Mouse (Mus musculus) R1 (cell line): ENCODE results near the gene Tsku.

Experiments used
- DNase-seq: peaks from one replicate; pipeline ENCODE4 v3.0.0-alpha.2; 2018; ENCODE audit warnings: low read depth, low spot score

The Tsku gene

GRCm38 (mm10) chr7:98328311-98328710 is 32.8 kb downstream of the Tsku start:
- DNase-seq, result no peak

GRCm38 (mm10) chr7:98326051-98326450 is 35.1 kb downstream of the Tsku start:
- DNase-seq, result no peak

GRCm38 (mm10) chr7:98324228-98324627 is 36.9 kb downstream of the Tsku start:
- no peak for DNase-seq

DNA sequence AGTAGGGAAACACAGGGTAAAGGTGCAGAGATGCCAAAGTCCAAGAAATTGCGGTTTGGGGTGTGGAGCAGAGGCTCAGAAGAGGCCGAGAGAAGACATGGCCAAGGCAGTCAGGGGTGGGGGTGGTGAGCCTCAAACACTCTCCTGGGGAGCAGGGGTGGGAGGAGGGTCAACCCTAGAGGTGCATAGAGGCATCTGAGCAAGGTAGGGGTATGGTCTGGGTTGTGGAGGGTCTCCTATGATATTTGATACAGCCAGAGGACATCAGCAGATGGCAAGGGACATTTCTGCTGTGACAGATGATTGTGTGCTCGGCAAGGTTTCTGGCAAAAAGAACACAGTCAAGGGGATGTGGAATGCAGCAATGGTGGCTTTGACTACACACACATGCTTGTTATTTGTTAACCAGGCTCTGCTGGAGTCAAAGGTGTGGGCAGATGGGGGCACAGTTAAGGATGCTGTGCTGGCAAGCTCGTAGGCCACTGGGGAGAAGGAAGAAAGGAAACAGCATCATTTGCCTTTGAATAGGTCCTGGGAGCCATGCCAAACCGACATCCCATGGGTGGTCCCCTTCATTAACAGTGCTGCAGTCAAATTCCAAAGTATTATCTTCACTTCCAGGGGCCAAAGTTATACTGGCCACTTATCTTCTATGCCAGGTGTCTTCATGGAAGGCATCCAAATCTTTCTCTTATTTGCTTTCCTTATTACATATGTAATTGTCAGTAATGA is 37.7 kb downstream of the Tsku start:
- no peak for DNase-seq

GRCm38 (mm10) chr7:98322415-98322814 is 38.7 kb downstream of the Tsku start:
- no peak for DNase-seq

DNA sequence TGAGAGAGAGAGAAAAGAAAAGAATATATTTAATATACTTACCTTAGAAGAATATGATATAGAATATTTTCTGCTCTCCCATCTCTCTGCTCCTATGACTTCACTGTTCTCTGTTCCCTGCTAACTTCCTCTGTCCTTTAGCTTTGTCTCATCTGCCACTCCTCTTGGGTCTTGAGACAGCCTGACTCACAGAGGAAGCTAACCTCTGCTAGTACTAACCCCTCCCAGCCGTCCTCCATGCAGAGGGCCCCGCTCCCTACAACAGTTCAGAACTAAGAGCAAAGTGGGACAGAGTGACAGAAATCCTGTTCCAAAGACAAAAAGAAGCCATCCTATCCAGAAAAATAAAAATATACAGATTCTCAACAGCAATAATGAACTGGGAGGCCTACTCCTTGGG is 40.0 kb downstream of the Tsku start, which contains the start of gene Acer3:
Acer3 (minus strand) TSS at position 126 of the 400 bp plus-strand sequence.
- no peak for DNase-seq

DNA sequence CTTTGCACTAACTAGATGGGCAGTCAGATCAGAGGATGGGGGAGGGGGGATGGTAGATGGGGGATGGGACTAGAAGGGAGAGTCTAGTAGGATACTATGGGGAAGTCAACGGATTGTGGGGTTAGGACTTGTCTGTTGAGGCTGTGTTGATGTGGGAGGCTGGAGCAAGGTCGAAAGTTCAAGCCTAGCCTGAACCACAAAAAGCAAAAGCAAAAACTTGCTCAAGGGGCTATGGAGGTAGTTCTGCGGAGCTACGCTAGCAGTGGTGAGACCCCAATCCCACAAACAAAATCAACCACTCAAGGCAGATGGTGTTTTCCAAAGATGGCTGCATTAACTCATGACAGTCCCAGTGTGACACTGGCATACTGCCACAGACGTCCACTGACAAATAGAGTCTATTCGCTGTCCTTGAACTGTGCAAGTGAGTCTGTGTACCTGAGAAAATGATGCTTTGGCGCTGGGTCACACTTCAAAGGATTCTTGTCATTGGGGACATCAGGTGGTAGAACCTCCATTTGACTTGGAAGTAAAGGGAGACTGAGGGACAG is 41.0 kb downstream of the Tsku start:
- DNase-seq, result no peak

DNA sequence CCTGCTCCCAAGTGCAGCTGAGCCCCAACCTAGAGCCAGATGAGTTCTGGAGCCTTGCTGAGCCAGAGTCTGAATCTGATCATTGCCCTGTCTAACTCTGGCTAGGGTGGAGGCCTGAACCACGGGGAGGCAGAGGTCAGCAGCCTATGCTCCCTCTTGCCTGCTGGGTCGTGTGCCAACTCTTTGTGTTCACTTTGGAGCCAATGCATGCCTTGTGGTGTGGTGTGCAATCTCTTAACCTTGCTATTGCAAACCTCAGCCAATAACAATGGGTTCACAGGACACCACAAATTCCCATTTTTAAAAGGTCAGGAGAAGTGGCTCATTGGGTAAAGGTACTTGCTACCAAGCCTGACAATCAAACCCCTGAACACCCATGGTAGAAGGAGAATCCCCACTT is 44.6 kb downstream of the Tsku start:
- no peak for DNase-seq

GRCm38 (mm10) chr7:98315087-98315486 is 46.0 kb downstream of the Tsku start:
- no peak for DNase-seq

DNA sequence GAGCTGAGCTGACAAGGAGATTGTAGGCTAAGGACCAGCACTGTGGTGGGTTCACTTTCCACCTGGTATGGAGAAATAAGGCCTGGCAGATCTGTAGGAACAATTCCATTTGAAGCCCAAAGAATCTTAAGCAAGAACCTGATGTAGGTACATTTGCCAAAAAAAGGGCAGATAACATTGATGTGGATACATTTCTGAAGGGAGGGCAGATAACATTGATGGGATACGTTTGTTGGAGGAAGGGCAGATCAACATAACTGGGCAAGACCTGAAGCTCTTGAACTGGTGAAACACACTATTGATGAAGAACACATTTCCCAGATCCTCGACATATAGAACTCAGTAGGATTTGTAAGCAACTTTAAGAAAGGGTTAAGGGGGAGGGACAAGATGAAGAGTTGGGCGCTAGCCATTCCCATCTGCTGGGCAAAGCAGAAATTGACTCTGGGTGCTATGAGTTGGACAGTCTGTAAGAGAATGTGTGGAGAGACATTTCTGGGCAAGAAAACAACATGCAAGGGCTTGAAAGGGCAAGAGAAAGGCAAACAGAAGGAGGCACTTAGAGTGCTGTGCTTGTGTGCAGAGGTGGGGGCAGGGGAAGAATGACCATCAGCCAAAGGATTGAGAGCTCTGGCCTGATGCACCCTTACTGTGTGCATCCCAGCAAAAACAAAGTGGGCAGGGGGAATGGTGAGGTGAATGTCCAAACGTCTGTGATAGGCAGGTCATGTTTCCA is 48.8 kb downstream of the Tsku start:
- DNase-seq, result no peak

GRCm38 (mm10) chr7:98310266-98310665 is 50.9 kb downstream of the Tsku start:
- DNase-seq, result no peak

- peak; percentile 93 for DNase-seq
Observed at GRCm38 (mm10) chr7:98309219-98310030, 51.7 kb downstream of the Tsku start.

GRCm38 (mm10) chr7:98308607-98309218 is 52.4 kb downstream of the Tsku start:
- no peak for DNase-seq

GRCm38 (mm10) chr7:98307921-98308606 is 53.1 kb downstream of the Tsku start:
- DNase-seq, result no peak

GRCm38 (mm10) chr7:98307411-98307810 is 53.7 kb downstream of the Tsku start:
- no peak for DNase-seq
